Mouse (Mus musculus): ENCODE data around the gene Ccdc115. TPM values are rescaled to one million over a fixed set of nuclear protein-coding genes. Genes with fewer than 3 reads are reported as not detected.

Ccdc115 gene
- total and polyA plus RNA-seq, 2 experiments from 2014 or later, result 38.3 to 51.7 TPM

GRCm38 (mm10) chr1:34433891-34434521 is 5.5 kb downstream of the Ccdc115 start:
- H3K27ac ChIP-seq, result peak overlapping the region; percentile 56; the same call in 1 of the 2 replicates
- no peak for ATAC-seq
- H3K9ac ChIP-seq (replicated peaks; ENCODE audit: low read length), result peak overlapping the region; percentile 67
- H3K4me1 ChIP-seq (ENCODE audit: insufficient read depth, low read length), result peaks cover 5% of the 10 kb centered on the region; the same call in 1 of the 2 replicates
- peak; percentile 48 for DNase-seq (ENCODE audit: low spot score)
- peak overlapping the region; percentile 63 for H3K4me3 ChIP-seq (ENCODE audit: low read length)
- no peak for TF ChIP-seq CTCF (IDR thresholded peaks at IDR 0.05; ENCODE audit: low read depth)
- 6% methylated on average over 19 of the region's 19 CpGs for WGBS
- H3K4me2 ChIP-seq (ENCODE audit: low read depth, low read length), result peak overlapping the region; percentile 80
- H3K27me3 ChIP-seq (ENCODE audit: insufficient read depth, low read length), result no peaks in the 10 kb centered on the region
- H3K9me3 ChIP-seq (ENCODE audit: low read length), result 0 out of 2 replicates have a peak, but pooled peaks cover 2% of the 10 kb centered on the region
- H3K36me3 ChIP-seq (ENCODE audit: insufficient read depth, low read length), result no peaks in the 10 kb centered on the region

- H3K27me3 ChIP-seq (ENCODE audit: insufficient read depth, low read length), result no peaks in the 10 kb centered on the region
- peak overlapping the region; percentile 80 for H3K4me2 ChIP-seq (ENCODE audit: low read depth, low read length)
- no peaks in the 10 kb centered on the region for H3K4me1 ChIP-seq (ENCODE audit: insufficient read depth, low read length)
- peak; percentile 68 for DNase-seq (ENCODE audit: low spot score)
- H3K9me3 ChIP-seq (ENCODE audit: low read length), result 0 out of 2 replicates have a peak, but pooled peaks cover 2% of the 10 kb centered on the region
- 3% methylated on average over 35 of the region's 35 CpGs for WGBS
- H3K27ac ChIP-seq, result peak overlapping the region; percentile 73
- H3K9ac ChIP-seq (replicated peaks; ENCODE audit: low read length), result peak overlapping the region; percentile 63
- ATAC-seq, result peak; percentile 25
- no peaks in the 10 kb centered on the region for H3K36me3 ChIP-seq (ENCODE audit: insufficient read depth, low read length)
- H3K4me3 ChIP-seq (ENCODE audit: low read length), result peak overlapping the region; percentile 47
- no peak for TF ChIP-seq CTCF (IDR thresholded peaks at IDR 0.05; ENCODE audit: low read depth)
Observed at GRCm38 (mm10) chr1:34432776-34433481, 6.5 kb downstream of the Ccdc115 start.

DNA sequence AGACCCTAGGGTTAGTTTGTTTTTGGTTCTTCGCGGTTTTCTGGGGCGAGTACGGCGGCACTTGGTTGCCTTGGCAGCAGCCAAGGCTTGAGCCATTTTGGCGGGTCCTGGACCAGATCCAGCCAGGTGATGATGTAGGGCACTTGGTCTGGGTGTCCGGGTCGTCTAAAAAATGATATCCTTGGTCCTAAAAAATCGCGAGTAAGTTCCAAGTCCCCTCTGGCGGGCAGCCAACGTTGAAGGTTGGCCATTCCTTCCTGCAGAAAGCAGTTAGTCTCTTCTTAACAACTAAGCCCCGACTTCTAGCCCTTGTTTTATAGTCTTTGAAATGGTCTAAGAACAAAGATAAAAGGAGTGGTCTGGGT is 7.1 kb downstream of the Ccdc115 start:
- Histone ChIP-seq H3K4me3 (ENCODE audit: low read length) (peak overlapping the region; percentile 47), H3K4me1 (ENCODE audit: insufficient read depth, low read length) (no peaks in the 10 kb centered on the region), H3K9ac (replicated peaks; ENCODE audit: low read length) (peak overlapping the region; percentile 63), H3K9me3 (ENCODE audit: low read length) (0 out of 2 replicates have a peak, but pooled peaks cover 2% of the 10 kb centered on the region), H3K4me2 (ENCODE audit: low read depth, low read length) (peak overlapping the region; percentile 80), H3K27ac (peak overlapping the region; percentile 73), H3K36me3 (ENCODE audit: insufficient read depth, low read length) (no peaks in the 10 kb centered on the region), H3K27me3 (ENCODE audit: insufficient read depth, low read length) (no peaks in the 10 kb centered on the region)
- ATAC-seq (no peak), DNase-seq (ENCODE audit: low spot score) (peak; percentile 53)
- TF ChIP-seq CTCF (IDR thresholded peaks at IDR 0.05; ENCODE audit: low read depth), result no peak
- WGBS, result 26% methylated on average over 13 of the region's 13 CpGs

DNA sequence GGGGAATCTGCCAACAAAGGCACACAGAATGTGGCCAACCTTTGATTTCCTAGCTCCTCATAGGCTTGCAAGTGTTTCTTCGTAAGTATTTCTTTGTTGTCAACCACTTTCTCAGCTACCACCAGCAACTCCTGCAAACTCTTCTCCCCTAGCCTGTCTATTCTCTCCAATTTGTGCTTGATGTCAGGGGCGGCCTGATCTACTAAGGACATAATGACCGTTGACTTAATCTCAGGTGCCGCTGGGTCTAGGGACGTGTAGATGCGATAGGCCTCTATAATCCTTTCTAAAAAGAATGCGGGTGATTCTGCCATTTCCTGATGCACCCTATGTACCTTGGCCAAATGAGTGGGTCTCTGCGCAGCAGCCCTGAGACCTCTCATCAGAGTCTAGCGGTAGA is 8.0 kb downstream of the Ccdc115 start:
- no peak for TF ChIP-seq CTCF (IDR thresholded peaks at IDR 0.05; ENCODE audit: low read depth)
- H3K4me1 ChIP-seq (ENCODE audit: insufficient read depth, low read length), result no peaks in the 10 kb centered on the region
- H3K4me2 ChIP-seq (ENCODE audit: low read depth, low read length), result no peak overlapping the region
- H3K4me3 ChIP-seq (ENCODE audit: low read length), result no peak overlapping the region
- no peak overlapping the region for H3K9ac ChIP-seq (replicated peaks; ENCODE audit: low read length)
- ATAC-seq (no peak), DNase-seq (ENCODE audit: low spot score) (no peak)
- WGBS, result 98% methylated on average over 9 of the region's 9 CpGs
- H3K27me3 ChIP-seq (ENCODE audit: insufficient read depth, low read length), result no peaks in the 10 kb centered on the region
- 0 out of 2 replicates have a peak, but pooled peaks cover 2% of the 10 kb centered on the region for H3K9me3 ChIP-seq (ENCODE audit: low read length)
- no peak overlapping the region for H3K27ac ChIP-seq
- H3K36me3 ChIP-seq (ENCODE audit: insufficient read depth, low read length), result no peaks in the 10 kb centered on the region

DNA sequence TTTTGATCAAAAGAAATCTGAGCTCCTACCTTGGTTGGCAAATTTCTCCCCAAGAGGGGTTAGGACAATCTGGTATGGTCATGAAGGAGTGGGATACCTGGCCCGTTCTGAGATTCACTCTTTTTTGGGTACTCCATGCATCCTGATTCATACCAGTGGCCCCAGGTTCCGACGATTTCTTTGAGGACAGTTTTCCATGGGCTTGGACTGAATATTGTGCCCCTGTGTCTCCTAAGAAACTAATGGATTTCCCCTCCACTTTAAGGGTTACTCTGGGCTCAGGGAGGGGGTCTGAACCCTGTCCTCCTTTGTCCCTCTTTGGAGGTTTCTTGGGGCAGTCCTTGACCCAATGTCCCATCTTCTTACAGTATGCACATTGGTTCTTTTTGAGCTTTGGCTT is 8.5 kb downstream of the Ccdc115 start:
- ATAC-seq (no peak), DNase-seq (ENCODE audit: low spot score) (no peak)
- H3K9ac ChIP-seq (replicated peaks; ENCODE audit: low read length), result no peak overlapping the region
- H3K4me2 ChIP-seq (ENCODE audit: low read depth, low read length), result no peak overlapping the region
- no peaks in the 10 kb centered on the region for H3K27me3 ChIP-seq (ENCODE audit: insufficient read depth, low read length)
- WGBS, result 100% methylated on average over 3 of the region's 3 CpGs
- no peaks in the 10 kb centered on the region for H3K4me1 ChIP-seq (ENCODE audit: insufficient read depth, low read length)
- H3K9me3 ChIP-seq (ENCODE audit: low read length), result 0 out of 2 replicates have a peak, but pooled peaks cover 2% of the 10 kb centered on the region
- H3K4me3 ChIP-seq (ENCODE audit: low read length), result no peak overlapping the region
- no peak for TF ChIP-seq CTCF (IDR thresholded peaks at IDR 0.05; ENCODE audit: low read depth)
- no peaks in the 10 kb centered on the region for H3K36me3 ChIP-seq (ENCODE audit: insufficient read depth, low read length)
- H3K27ac ChIP-seq, result no peak overlapping the region

DNA sequence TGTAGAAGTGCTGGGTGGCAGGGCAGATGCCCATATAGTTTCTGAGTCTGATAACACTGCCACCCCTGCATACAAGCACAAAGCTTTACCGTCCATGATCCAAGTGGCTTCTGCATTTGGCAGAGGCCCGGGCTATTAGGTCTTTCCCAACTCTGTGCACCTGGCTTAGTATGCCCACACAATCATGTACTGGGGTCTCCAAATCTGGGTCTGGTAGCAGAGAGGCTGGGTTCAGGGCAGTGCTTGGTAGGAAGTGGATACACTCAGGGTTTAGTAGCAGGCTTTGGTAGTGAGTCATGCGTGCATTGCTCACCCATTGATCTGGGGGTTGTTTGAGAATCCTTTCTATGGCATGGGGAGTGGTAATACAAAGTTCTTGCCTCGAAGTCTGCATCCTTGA is 10.2 kb downstream of the Ccdc115 start:
- H3K4me2 ChIP-seq (ENCODE audit: low read depth, low read length), result no peak overlapping the region
- ATAC-seq (no peak), DNase-seq (ENCODE audit: low spot score) (no peak)
- H3K27ac ChIP-seq, result no peak overlapping the region
- H3K27me3 ChIP-seq (ENCODE audit: insufficient read depth, low read length), result no peaks in the 10 kb centered on the region
- H3K4me3 ChIP-seq (ENCODE audit: low read length), result no peak overlapping the region
- H3K9me3 ChIP-seq (ENCODE audit: low read length), result 0 out of 2 replicates have a peak, but pooled peaks cover 2% of the 10 kb centered on the region
- no peaks in the 10 kb centered on the region for H3K4me1 ChIP-seq (ENCODE audit: insufficient read depth, low read length)
- no peak overlapping the region for H3K9ac ChIP-seq (replicated peaks; ENCODE audit: low read length)
- TF ChIP-seq CTCF (IDR thresholded peaks at IDR 0.05; ENCODE audit: low read depth), result no peak
- WGBS, result 95% methylated on average over 4 of the region's 4 CpGs
- H3K36me3 ChIP-seq (ENCODE audit: insufficient read depth, low read length), result no peaks in the 10 kb centered on the region

Data from hindbrain, postnatal 0 days (tissue).